Mouse (Mus musculus) G1E-ER4 (cell line): Measurements from ENCODE around the gene Stk4. TPM values are rescaled to one million over a fixed set of nuclear protein-coding genes. Genes with fewer than 3 reads are reported as not detected.

ENCODE experiments used
- GATA1 ChIP-seq: IDR thresholded peaks from one replicate; pipeline ENCODE4 v1.8.0; 2012; ENCODE audit warnings: low read length, inconsistent platforms
- polyA plus RNA-seq: library from polyadenylated mRNA; stranded (reverse); fragments of >175 nt; gene quantifications from 2 replicates; pipeline ENCODE4 v1.2.3, GENCODE M21; 2012

The Stk4 gene
- polyA plus RNA-seq, 1 experiment: 38.3 TPM

- no peak for TF ChIP-seq GATA1
Measured at GRCm38 (mm10) chr2:164174649-164175395, 104.7 kb downstream of the Stk4 start.

- no peak for TF ChIP-seq GATA1
Measured at GRCm38 (mm10) chr2:164175850-164176249, 105.7 kb downstream of the Stk4 start.

- no peak for TF ChIP-seq GATA1
Measured at GRCm38 (mm10) chr2:164177831-164178230, 107.7 kb downstream of the Stk4 start.

GRCm38 (mm10) chr2:164180124-164180523 is 110.0 kb downstream of the Stk4 start:
- no peak for TF ChIP-seq GATA1

- TF ChIP-seq GATA1: no peak
Measured at GRCm38 (mm10) chr2:164180770-164181169, 110.6 kb downstream of the Stk4 start.

GRCm38 (mm10) chr2:164182692-164183255 is 112.7 kb downstream of the Stk4 start, which contains the start of gene Wfdc5:
Wfdc5 (minus strand) TSS chr2:164182742.
- TF ChIP-seq GATA1: no peak

GRCm38 (mm10) chr2:164183340-164183739 is 113.2 kb downstream of the Stk4 start:
- no peak for TF ChIP-seq GATA1

- TF ChIP-seq GATA1: no peak
Measured at GRCm38 (mm10) chr2:164184145-164184719, 114.1 kb downstream of the Stk4 start.

GRCm38 (mm10) chr2:164188722-164189121 is 118.6 kb downstream of the Stk4 start:
- TF ChIP-seq GATA1: no peak

GRCm38 (mm10) chr2:164190576-164190975 is 120.5 kb downstream of the Stk4 start, which contains the start of gene Wfdc12:
Wfdc12 (minus strand) TSS chr2:164190608.
- no peak for TF ChIP-seq GATA1

GRCm38 (mm10) chr2:164192279-164192678 is 122.2 kb downstream of the Stk4 start:
- TF ChIP-seq GATA1: no peak

- TF ChIP-seq GATA1: no peak
Measured at GRCm38 (mm10) chr2:164194959-164195630, 125.0 kb downstream of the Stk4 start.

GRCm38 (mm10) chr2:164195971-164196699 is 126.0 kb downstream of the Stk4 start:
- TF ChIP-seq GATA1: no peak

GRCm38 (mm10) chr2:164196700-164196990 is 126.5 kb downstream of the Stk4 start:
- TF ChIP-seq GATA1: no peak

GRCm38 (mm10) chr2:164199626-164200327 is 129.7 kb downstream of the Stk4 start, which contains the start of gene Wfdc15a:
Wfdc15a (minus strand) TSS chr2:164200130.
- no peak for TF ChIP-seq GATA1

Other genes starting within 250 kb of the Stk4 start
- gene Ccn5, start 249.5 kb upstream of the Stk4 start, polyA plus RNA-seq: not detected in 2 replicates
- not detected in 2 replicates for gene Kcnk15, start 216.7 kb upstream of the Stk4 start, polyA plus RNA-seq
- gene Rims4, start 151.6 kb upstream of the Stk4 start, polyA plus RNA-seq: not detected in 2 replicates
- gene Ywhab, start 75.4 kb upstream of the Stk4 start, polyA plus RNA-seq: 84.7 and 105 TPM in 2 replicates
- 0.06 and 0.14 TPM in 2 replicates for gene Pabpc1l, start 44.9 kb upstream of the Stk4 start, polyA plus RNA-seq
- 27.7 and 33.2 TPM in 2 replicates for gene Tomm34, start 847 bp downstream of the Stk4 start, polyA plus RNA-seq
- gene Kcns1, start 100.8 kb downstream of the Stk4 start, polyA plus RNA-seq: not detected in 2 replicates
- not detected in 2 replicates for gene Wfdc5, start 112.4 kb downstream of the Stk4 start, polyA plus RNA-seq
- gene Wfdc12, start 120.3 kb downstream of the Stk4 start, polyA plus RNA-seq: not detected in 2 replicates
- gene Wfdc15a, start 129.8 kb downstream of the Stk4 start, polyA plus RNA-seq: not detected in 2 replicates
- gene Wfdc15b, start 151.3 kb downstream of the Stk4 start, polyA plus RNA-seq: not detected in 2 replicates
- not detected in 2 replicates for gene Svs2, start 168.1 kb downstream of the Stk4 start, polyA plus RNA-seq
- gene Svs3b, start 186.3 kb downstream of the Stk4 start, polyA plus RNA-seq: not detected in 2 replicates
- not detected in 2 replicates for gene Svs4, start 208.1 kb downstream of the Stk4 start, polyA plus RNA-seq
- not detected in 2 replicates for gene Svs3a, start 218.9 kb downstream of the Stk4 start, polyA plus RNA-seq
- gene Svs6, start 246.4 kb downstream of the Stk4 start, polyA plus RNA-seq: not detected in 2 replicates